Comparison of ENCODE assay signal across 8 mouse cellular contexts in genomic region chr2:163202553-163202883, GRCm38 (mm10). TPM values are rescaled to one million over a fixed set of nuclear protein-coding genes. Genes with fewer than 3 reads are reported as not detected.
A peak's percentile ranks its signal among the peaks of the same experiment; 100 is the strongest.
DNase-seq lines count a peak whose midpoint lies in the region; ATAC-seq and TF ChIP-seq lines count a peak whose summit lies in the region.

No protein-coding gene starts in this region.

- H3K9ac ChIP-seq in embryonic facial prominence, embryonic 15.5 days, result no peak overlapping the region
- H3K9ac ChIP-seq in intestine, embryonic 16.5 days (ENCODE audit: low read depth, low read length), result peak overlapping the region; percentile 69; the same call in 1 of the 2 replicates
- peak overlapping the region; percentile 56 for H3K9ac ChIP-seq in neural tube, embryonic 12.5 days

- DNase-seq in layer of hippocampus, adult 2 months (ENCODE audit: low spot score in 2 of 2), result no peak
- DNase-seq in layer of hippocampus, postnatal 36 days, result no peak
- DNase-seq in layer of hippocampus, adult 9-10 months (ENCODE audit: low spot score), result no peak
- no peak for DNase-seq in left cerebral cortex, postnatal 14 days (ENCODE audit: low spot score in 2 of 2)
- no peak for DNase-seq in gastrocnemius, postnatal 4 days (ENCODE audit: low spot score in 2 of 2)

- no peak for ATAC-seq in embryonic facial prominence, embryonic 15.5 days (ENCODE audit: insufficient number of reproducible peaks, low FRiP score, low TSS enrichment, low read depth)
- peak; percentile 52; the same call in 1 of the 2 replicates for ATAC-seq in intestine, embryonic 16.5 days
- peak; percentile 19; the same call in 1 of the 2 replicates for ATAC-seq in neural tube, embryonic 12.5 days (ENCODE audit: low FRiP score, low read depth)

- intact Hi-C loops in left cerebral cortex, postnatal 14 days (cut with DNase I), result loop anchor here (5.0 kb wide), 1 partner anchor 100 kb away; no protein-coding TSS in a partner anchor

- 0 out of 2 replicates have a peak, but pooled peaks cover 3% of the 10 kb centered on the region for H3K9me3 ChIP-seq in embryonic facial prominence, embryonic 15.5 days (replicated peaks)
- H3K9me3 ChIP-seq in intestine, embryonic 16.5 days (ENCODE audit: control insufficient read depth, low read length), result peaks cover 3% of the 10 kb centered on the region; the same call in 1 of the 2 replicates
- H3K9me3 ChIP-seq in neural tube, embryonic 12.5 days, result peaks cover 7% of the 10 kb centered on the region; the same call in 1 of the 2 replicates

- H3K36me3 ChIP-seq in embryonic facial prominence, embryonic 15.5 days, result no peaks in the 10 kb centered on the region
- H3K36me3 ChIP-seq in intestine, embryonic 16.5 days (ENCODE audit: control insufficient read depth, insufficient read depth, low read length), result no peaks in the 10 kb centered on the region
- no peaks in the 10 kb centered on the region for H3K36me3 ChIP-seq in neural tube, embryonic 12.5 days

- no peak for TF ChIP-seq CTCF in layer of hippocampus, adult 2 months (conservative IDR thresholded peaks at IDR 0.05)

- H3K27ac ChIP-seq in layer of hippocampus, adult 2 months, result no peak overlapping the region
- no peak overlapping the region for H3K27ac ChIP-seq in embryonic facial prominence, embryonic 15.5 days (replicated peaks)
- H3K27ac ChIP-seq in intestine, embryonic 16.5 days (ENCODE audit: low read length), result no peak overlapping the region
- H3K27ac ChIP-seq in neural tube, embryonic 12.5 days, result no peak overlapping the region

- H3K27me3 ChIP-seq in embryonic facial prominence, embryonic 15.5 days, result peaks cover 52% of the 10 kb centered on the region
- peaks cover 30% of the 10 kb centered on the region for H3K27me3 ChIP-seq in intestine, embryonic 16.5 days (replicated peaks; ENCODE audit: control insufficient read depth, insufficient read depth, low read length)
- peaks cover 30% of the 10 kb centered on the region for H3K27me3 ChIP-seq in neural tube, embryonic 12.5 days (replicated peaks)

- H3K4me1 ChIP-seq in embryonic facial prominence, embryonic 15.5 days, result peaks cover 31% of the 10 kb centered on the region
- H3K4me1 ChIP-seq in intestine, embryonic 16.5 days (ENCODE audit: control insufficient read depth, insufficient read depth, low read length), result peaks cover 22% of the 10 kb centered on the region
- H3K4me1 ChIP-seq in neural tube, embryonic 12.5 days, result peaks cover 38% of the 10 kb centered on the region

- 4% methylated on average over 4 of the region's 4 CpGs for WGBS in embryonic facial prominence, embryonic 15.5 days
- WGBS in intestine, embryonic 16.5 days, result 5% methylated on average over 4 of the region's 4 CpGs
- WGBS in neural tube, embryonic 12.5 days, result 2% methylated on average over 4 of the region's 4 CpGs

- H3K4me2 ChIP-seq in embryonic facial prominence, embryonic 15.5 days (replicated peaks), result peak overlapping the region; percentile 95
- H3K4me2 ChIP-seq in intestine, embryonic 16.5 days (ENCODE audit: low read depth, low read length), result peak overlapping the region; percentile 98
- H3K4me2 ChIP-seq in neural tube, embryonic 12.5 days (replicated peaks), result peak overlapping the region; percentile 88

- peak overlapping the region; percentile 15; the same call in 1 of the 2 replicates for H3K4me3 ChIP-seq in layer of hippocampus, adult 2 months
- peak overlapping the region; percentile 52 for H3K4me3 ChIP-seq in embryonic facial prominence, embryonic 15.5 days (replicated peaks)
- peak overlapping the region; percentile 63 for H3K4me3 ChIP-seq in intestine, embryonic 16.5 days (ENCODE audit: low read length)
- peak overlapping the region; percentile 53 for H3K4me3 ChIP-seq in neural tube, embryonic 12.5 days

RNA-seq across cellular contexts. Expression of gene Tox2, which starts 0.4 kb away (rescaled TPM):
- 10 to 100 TPM; 20.8 to 21.3 TPM for total RNA-seq in layer of hippocampus, adult 2 months (2021)
- 10 to 100 TPM; 18.6 to 20.9 TPM for total RNA-seq in layer of hippocampus, postnatal 36 days (2021)
- 3.1 and 3.7 TPM in 2 replicates for polyA plus RNA-seq in embryonic facial prominence, embryonic 15.5 days (2015; fragmentation: Nextera tagmentation; extraction: Ambion mirVana)
- polyA plus RNA-seq in intestine, embryonic 16.5 days (2015; fragmentation: Nextera tagmentation; extraction: Ambion mirVana), result 5.6 and 5.7 TPM in 2 replicates
- polyA plus RNA-seq in neural tube, embryonic 12.5 days (2016; fragmentation: Nextera tagmentation; extraction: Ambion mirVana), result 13.8 and 18.8 TPM in 2 replicates
- total RNA-seq in left cerebral cortex, postnatal 14 days (2021), result 10 to 100 TPM; 22.0 to 27.4 TPM
- total RNA-seq in gastrocnemius, postnatal 4 days (2021), result 1 to 10 TPM; 1.5 to 1.9 TPM

Comparison
In these comparisons a context has a peak if more than half of its experiments do, and no peak if none do; other contexts are left out.
1. RNA of gene Tox2, which starts 0.4 kb away (total RNA-seq): 22.0 to 27.4 TPM in left cerebral cortex, postnatal 14 days, 20.8 to 21.3 TPM in layer of hippocampus, adult 2 months and 18.6 to 20.9 TPM in layer of hippocampus, postnatal 36 days; 1.5 to 1.9 TPM in gastrocnemius, postnatal 4 days; every median in the first group is over 4 times any median in the second.
2. Peak in every context shown above with its lines, with median percentiles within 50 percentile points of each other: H3K4me3 ChIP-seq and H3K4me2 ChIP-seq.